Mouse (Mus musculus) bone marrow, adult 2 months (tissue): ENCODE data around the gene Pik3c2a. TPM values are rescaled to one million over a fixed set of nuclear protein-coding genes. Genes with fewer than 3 reads are reported as not detected.

Source experiments
- H3K27ac ChIP-seq: fragments of 200-500 bp; 2 replicates; pipeline ENCODE4 v1.5.1; 2012; ENCODE audit warnings: low read depth, mild to moderate bottlenecking, control low read depth, inconsistent platforms, low read length; ENCODE audit not compliant: control insufficient read depth, poor library complexity, insufficient read depth
- H3K4me1 ChIP-seq: fragments of 200-500 bp; 2 replicates; pipeline ENCODE4 v1.6.1; 2011; ENCODE audit warnings: low read length; ENCODE audit not compliant: control insufficient read depth, insufficient read depth
- H3K4me3 ChIP-seq: fragments of 200-500 bp; replicated peaks from 2 replicates; pipeline ENCODE3; 2011; ENCODE audit warnings: mild to moderate bottlenecking, low read depth, low read length, control low read depth; ENCODE audit not compliant: control insufficient read depth
- CTCF ChIP-seq: fragments of 200-500 bp; IDR thresholded peaks from 2 replicates; pipeline ENCODE4 v1.5.1; 2011; ENCODE audit warnings: low read length, control low read depth; ENCODE audit not compliant: control insufficient read depth, insufficient read depth
- POLR2A ChIP-seq: fragments of 200-500 bp; IDR thresholded peaks from 2 replicates; pipeline ENCODE4 v1.6.1; 2011; ENCODE audit warnings: low read depth, mild to moderate bottlenecking, control low read depth, low read length, borderline replicate concordance; ENCODE audit not compliant: control insufficient read depth
- WGBS: fragments of 180-500 bp; shearing (Covaris S2); methylation state at CpG from one replicate; pipeline ENCODE4 v1.1.7; 2018; 5-methylcytosine and 5-hydroxymethylcytosine counted together
- polyA plus RNA-seq: library from polyadenylated mRNA; stranded (reverse); fragments of >200 nt; gene quantifications from 2 replicates; pipeline ENCODE4 v1.2.4, GENCODE M21; 2011; ENCODE audit warnings: low replicate concordance; ENCODE audit not compliant: missing spikeins, insufficient read depth, insufficient read length

Gene Pik3c2a
- polyA plus RNA-seq, 1 experiment: 3.9 TPM

DNA sequence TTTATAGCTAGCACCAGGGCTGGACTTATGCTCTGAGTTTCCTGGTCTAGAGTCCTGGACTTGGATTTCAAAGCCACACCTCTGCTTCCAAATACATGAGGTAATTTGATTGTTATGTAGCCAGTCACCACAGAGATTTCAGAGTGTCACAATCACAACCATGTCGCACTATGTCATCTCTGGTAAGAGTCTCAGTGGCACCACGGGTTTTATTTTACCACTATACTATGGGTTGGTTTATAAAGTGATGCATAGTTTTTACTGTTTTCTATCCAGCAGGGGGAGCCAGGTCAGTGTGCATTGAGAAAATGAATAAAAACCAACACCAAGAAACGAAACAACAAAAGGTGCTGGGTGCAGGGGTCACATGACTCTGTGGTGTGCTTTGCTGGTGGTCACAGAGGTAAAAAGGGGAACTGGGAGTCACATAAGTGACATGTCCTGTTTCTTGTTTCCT is 15.8 kb upstream of the Pik3c2a start:
- WGBS: 5% methylated on average over 3 of the region's 3 CpGs

GRCm38 (mm10) chr7:116457391-116457790 is 14.1 kb upstream of the Pik3c2a start:
- TF ChIP-seq POLR2A (no peak), CTCF (no peak)
- Histone ChIP-seq H3K4me3 (no peak overlapping the region), H3K27ac (no peak overlapping the region), H3K4me1 (peaks cover 1% of the 10 kb centered on the region)
- 70% methylated on average over 6 of the region's 6 CpGs for WGBS

More for the DNA sequence above, 15.8 kb upstream of the Pik3c2a start:
- TF ChIP-seq POLR2A: no peak
- TF ChIP-seq CTCF: peak; percentile 39; the same call in 1 of the 2 replicates
- Histone ChIP-seq H3K4me3 (no peak overlapping the region), H3K4me1 (peaks cover 1% of the 10 kb centered on the region), H3K27ac (no peak overlapping the region)

GRCm38 (mm10) chr7:116456964-116457363 is 13.7 kb upstream of the Pik3c2a start:
- 45% methylated on average over 4 of the region's 4 CpGs for WGBS
- H3K27ac ChIP-seq: no peak overlapping the region
- no peak for TF ChIP-seq CTCF

GRCm38 (mm10) chr7:116446645-116447044 is 3.4 kb upstream of the Pik3c2a start:
- 47% methylated on average over 3 of the region's 3 CpGs for WGBS
- no peak overlapping the region for H3K4me3 ChIP-seq
- no peak for TF ChIP-seq CTCF
- TF ChIP-seq POLR2A: no peak
- peak overlapping the region; percentile 61; the same call in 1 of the 2 replicates for H3K27ac ChIP-seq
- H3K4me1 ChIP-seq: no peaks in the 10 kb centered on the region; the same call in 1 of the 2 replicates

More at GRCm38 (mm10) chr7:116456964-116457363, 13.7 kb upstream of the Pik3c2a start:
- Histone ChIP-seq H3K4me3 (no peak overlapping the region), H3K4me1 (no peaks in the 10 kb centered on the region; the same call in 1 of the 2 replicates)

DNA sequence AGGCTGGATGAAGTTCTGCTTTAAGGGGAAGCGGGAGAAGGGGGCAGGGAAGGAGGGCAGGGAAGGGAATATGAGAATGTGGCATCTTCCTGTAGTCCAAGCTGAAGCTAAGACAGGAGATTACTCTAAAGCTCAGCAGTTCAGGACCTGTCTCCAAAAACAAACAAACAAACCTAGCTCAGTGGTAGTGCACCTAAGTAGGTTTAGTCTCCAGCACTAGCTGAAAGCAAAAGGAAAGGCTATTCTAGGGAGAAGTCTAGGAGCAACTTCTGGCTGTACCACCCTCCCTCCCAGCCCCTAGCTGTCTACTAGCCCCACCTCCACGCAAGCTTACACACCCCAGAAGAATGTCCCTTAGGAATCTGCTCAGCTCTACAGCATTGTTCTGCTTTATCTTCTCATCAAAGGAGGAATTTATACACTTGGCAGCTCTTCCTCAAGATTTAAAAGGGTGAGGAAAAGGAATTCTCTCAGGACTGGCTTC is 1.1 kb upstream of the Pik3c2a start:
- TF ChIP-seq CTCF: no peak
- TF ChIP-seq POLR2A: no peak

DNA sequence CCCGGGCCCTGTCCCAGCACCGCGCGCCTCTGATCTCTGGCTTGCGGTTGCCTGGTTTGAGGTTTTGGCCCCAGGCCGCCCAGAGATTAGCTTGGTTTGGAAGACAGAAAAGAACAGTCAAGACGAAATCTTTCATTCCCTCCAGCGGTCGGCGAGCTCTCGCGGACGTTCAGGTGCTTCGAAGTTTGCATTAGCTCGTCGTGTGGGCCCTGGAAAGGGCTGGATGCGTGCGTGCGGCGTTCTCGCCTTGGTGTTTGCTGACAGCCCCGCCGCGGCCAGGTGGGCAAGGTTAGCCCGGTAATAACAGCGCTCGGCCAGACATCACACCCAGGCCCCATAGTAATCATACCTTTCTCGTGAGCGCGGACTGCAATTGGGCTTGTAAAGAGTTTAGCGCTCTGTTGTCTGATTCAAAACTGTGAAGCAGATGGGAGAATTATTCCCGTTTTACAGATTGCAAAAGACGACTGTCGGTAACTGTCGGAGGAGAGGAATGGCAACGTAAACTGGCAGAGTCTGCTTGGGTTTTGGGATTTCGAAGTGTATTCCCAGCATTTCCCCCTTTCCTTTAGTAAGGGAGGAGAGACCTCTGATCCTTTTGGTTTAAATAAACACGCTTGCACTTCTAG is 562 bp upstream of the Pik3c2a start:
- peak overlapping the region; percentile 93 for H3K27ac ChIP-seq
- 1% methylated on average over 38 of the region's 38 CpGs for WGBS

More for the DNA sequence above, 1.1 kb upstream of the Pik3c2a start:
- no peaks in the 10 kb centered on the region; the same call in 1 of the 2 replicates for H3K4me1 ChIP-seq
- peak overlapping the region; percentile 22 for H3K4me3 ChIP-seq
- WGBS: 13% methylated on average over 2 of the region's 2 CpGs
- H3K27ac ChIP-seq: no peak overlapping the region

GRCm38 (mm10) chr7:116442226-116442625 is 1.0 kb downstream of the Pik3c2a start:
- H3K4me1 ChIP-seq: no peaks in the 10 kb centered on the region; the same call in 1 of the 2 replicates
- 32% methylated on average over 7 of the region's 7 CpGs for WGBS
- no peak overlapping the region for H3K4me3 ChIP-seq
- no peak overlapping the region for H3K27ac ChIP-seq
- TF ChIP-seq CTCF (no peak), POLR2A (no peak)

More for the DNA sequence above, 562 bp upstream of the Pik3c2a start:
- peak overlapping the region; percentile 99 for H3K4me3 ChIP-seq
- TF ChIP-seq CTCF (no peak), POLR2A (no peak)
- H3K4me1 ChIP-seq: no peaks in the 10 kb centered on the region; the same call in 1 of the 2 replicates

GRCm38 (mm10) chr7:116441346-116441745 is 1.9 kb downstream of the Pik3c2a start:
- no peak for TF ChIP-seq CTCF
- TF ChIP-seq POLR2A: no peak
- Histone ChIP-seq H3K27ac (no peak overlapping the region), H3K4me1 (no peaks in the 10 kb centered on the region), H3K4me3 (no peak overlapping the region)
- 84% methylated on average over 1 of the region's 1 CpGs for WGBS
